Mouse (Mus musculus): ENCODE results near the gene Trib2. TPM values are rescaled to one million over a fixed set of nuclear protein-coding genes. Genes with fewer than 3 reads are reported as not detected.

The Trib2 gene
- total RNA-seq, 2 experiments from 2014 or later, result 25.6 to 27.4 TPM

DNA sequence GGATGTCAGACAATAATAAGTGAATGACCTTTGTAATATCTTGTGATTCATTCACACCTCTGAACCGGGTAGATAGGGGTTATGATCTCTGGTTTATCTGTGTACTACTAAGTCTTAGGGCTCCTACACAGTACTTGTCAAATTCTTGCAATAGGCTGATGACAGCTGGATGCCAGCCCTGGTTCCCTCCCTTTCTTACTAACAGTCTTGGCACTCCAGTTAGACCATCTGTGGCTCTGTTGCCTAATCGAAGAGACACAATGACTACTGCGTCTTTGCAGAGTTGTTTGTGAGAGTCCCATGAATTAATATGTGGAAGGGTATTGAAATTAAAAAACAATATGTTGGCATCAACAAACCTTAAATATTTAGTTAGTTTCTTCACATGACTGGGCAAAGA lies 48.2 kb downstream of the Trib2 start:
- DNase-seq (ENCODE audit: low spot score in 2 of 2), result no peak

DNA sequence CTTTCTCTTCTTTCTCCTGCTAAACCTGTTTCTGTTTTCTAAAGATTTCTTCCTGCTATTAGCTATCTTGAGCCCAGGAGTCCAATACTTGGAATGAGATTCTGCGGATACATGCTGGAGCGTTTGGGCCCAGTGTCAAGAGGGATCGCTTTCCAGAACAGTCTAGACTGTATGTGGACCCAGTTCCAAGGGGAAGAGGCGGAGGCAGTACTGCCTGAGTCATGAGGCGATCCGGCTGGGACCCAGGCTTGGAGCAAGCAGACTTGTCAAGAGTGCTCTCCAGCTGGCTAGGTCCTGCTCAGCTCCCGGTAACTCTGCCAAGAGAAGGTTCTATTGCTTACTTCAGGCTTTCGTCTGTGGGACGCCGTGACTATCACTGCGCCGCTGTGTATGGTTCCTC lies 50.7 kb downstream of the Trib2 start:
- no peak for DNase-seq (ENCODE audit: low spot score in 2 of 2)

DNA sequence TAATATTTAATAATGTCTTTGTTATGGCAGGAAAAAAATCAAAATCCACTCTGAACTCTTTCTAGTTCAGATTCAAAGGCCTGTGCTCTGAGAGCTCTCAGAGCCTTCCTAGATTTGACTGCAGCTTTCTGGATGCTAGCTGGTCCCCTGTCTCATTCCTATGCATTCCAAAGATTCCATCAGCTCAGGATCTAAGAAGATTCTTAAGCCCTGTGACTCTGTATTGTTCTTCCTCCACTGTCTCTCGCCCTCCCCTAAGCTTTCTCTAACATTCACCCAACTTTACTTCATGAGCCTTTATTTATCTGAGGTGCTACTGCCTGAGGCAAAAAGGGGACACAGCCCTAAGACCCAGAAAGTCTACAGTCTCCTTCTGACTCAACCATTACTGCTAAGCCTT lies 51.5 kb downstream of the Trib2 start:
- no peak for DNase-seq (ENCODE audit: low spot score in 2 of 2)

DNA sequence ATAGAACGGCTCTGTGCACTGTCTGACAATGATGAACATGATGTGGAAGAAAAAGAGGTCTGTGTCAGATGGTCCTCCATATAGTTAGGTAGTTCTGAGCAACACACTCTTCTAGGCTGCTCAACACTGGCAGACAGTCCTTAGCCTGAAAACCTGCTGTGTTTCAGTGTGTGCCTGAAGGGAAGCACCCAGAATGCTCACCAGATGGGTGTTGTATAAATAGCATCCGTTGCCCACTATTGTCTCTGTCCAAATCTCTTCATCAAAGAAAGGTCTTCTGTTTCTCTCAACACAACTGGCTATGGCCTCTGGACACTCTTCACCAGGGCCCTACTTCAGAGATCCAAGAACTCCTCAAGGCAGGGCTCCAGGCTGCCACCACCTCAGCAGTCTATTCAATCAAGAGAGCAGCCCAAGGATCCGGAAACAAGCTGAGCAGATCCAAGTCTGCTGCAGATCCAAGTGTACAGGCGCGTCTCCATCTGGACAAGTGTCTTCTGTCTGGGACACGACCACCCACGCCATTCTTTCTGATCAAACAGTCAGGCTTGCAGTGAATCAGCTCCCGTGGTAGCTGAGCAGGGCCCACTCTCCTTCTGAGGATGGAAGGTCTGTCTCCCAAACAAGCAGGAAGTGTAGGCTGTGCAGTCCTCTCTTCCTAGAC lies 55.1 kb downstream of the Trib2 start:
- DNase-seq (ENCODE audit: low spot score in 2 of 2), result no peak

DNA sequence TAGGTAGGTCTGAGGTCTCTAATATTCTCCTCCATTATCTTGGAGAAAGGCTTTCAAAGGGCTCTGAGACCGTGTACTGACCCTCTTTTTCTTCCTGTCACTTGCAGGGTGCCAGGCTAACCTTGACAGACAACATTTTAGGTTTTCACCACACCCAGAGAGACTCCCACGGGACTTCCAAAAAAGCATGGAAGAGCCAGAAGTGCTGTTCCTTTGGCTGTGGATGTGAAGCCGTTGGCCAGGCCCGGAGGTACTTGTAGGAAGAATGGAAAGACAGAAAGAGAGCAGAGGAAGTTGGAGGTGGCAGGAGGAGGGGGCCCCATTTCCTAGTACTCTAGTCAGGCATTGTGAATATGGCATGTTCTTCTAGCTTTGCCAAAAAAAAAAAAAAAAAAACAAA lies 56.0 kb downstream of the Trib2 start:
- no peak for DNase-seq (ENCODE audit: low spot score in 2 of 2)

DNA sequence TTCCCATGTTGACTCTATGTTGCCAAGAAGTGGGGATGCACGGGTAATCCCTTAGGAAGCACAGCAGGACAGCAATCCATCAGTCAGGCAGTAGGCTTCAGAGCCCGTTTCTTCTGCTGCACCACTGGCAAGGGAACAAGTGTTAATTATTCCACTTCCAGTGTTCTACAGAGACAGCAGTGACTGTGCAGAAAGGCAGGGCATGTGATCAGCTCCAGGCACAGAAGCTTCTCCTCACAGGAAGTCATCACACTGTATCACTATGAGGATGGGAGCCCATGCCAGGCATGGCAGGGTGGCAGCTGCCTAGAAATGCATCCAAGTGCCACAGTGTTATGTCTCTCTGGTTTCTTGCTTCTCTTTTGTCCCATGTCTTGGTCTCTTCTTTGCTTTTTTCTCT lies 57.9 kb downstream of the Trib2 start:
- DNase-seq (ENCODE audit: low spot score in 2 of 2), result no peak

DNA sequence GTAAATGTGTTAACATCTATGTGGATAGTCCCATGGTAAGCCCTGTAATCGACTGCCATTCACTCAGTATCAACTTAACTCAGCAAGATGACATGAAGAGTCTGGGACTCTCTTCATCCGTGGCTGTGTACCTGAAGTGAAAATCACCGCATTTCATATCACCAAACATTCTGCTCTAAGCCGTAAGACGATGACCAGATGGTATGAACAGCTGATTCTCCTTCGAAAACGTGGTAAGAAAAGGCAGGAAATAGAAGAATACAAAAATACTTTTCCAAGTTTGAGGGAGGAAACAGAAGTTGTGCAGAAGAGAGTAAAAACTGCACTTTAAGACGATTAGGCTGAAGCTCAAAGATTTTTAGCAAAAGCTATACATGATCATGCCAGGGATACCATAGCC lies 59.4 kb downstream of the Trib2 start:
- DNase-seq (ENCODE audit: low spot score in 2 of 2), result no peak

DNA sequence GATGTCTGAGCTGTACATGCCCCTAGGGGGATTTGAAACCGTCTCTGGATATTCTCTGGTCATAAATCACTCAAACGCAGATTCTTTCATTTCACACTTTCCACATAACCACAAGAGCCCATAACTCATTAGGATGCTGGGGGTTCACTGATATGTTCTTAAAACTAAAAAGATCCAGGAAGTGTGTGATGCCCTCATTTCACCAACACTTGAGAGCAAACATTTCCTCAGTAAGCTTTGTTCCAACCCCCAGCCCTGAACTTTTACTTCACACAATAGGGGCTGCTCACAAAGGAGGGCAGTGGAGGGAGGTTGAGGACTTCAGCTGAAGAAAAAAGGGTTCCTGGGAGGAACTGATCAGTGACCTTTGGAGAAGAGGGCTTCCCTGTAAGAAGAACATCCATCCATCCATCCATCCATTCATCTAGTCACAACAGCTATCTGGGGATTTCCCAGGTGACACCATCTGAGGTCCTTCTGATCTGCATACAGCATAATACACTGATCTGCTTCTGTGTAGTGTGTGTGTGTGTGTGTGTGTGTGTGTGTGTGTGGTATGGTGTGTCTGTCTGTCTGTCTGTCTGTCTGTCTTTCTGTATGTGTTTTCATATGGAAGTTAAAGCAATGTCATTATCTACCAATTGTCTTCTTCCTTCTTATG lies 61.6 kb downstream of the Trib2 start:
- DNase-seq (ENCODE audit: low spot score in 2 of 2), result no peak

DNA sequence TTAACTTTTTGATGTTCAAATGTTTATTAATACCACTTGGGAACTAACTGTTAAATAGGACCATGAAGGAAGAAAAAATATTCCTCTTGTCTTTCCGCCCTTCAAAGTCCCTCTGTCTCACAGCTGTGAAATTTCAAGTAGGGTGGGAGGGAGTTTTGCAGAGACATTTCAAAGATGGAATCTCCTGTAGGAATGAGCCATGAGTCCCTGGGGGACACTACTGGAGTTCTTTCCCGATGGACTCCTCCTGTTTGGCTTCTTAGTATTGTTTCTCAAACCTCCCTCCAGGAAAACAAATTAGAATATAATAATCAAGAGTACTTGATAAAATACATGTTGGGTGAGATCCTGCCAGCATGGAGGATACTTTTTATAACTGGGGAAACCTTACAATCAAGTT lies 62.1 kb downstream of the Trib2 start:
- no peak for DNase-seq (ENCODE audit: low spot score in 2 of 2)

DNA sequence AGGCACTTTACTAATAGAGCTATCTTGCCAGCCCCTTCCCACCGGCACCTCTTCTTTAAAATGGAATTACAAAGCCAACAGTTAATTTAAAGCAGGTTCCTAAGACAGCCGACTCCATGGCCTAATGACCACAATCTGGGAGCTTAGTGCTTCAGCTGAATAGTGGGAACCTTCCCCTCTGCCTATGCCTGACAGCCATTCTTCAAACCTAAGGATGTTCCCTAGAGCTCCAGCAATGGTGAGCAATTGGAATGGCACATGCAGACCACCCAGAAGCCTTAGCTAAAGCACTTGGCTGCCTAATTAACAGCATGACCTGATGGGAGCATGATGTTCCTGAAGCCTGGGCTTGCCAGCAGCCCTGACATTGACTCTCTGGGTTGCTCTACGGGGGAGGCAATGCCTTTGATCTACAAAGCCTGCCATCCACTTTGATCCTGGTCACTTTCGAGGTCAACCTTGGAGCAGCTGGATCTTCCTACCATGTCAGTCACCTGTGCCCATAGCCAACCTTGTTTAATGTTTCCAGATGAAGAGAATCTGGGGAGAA lies 67.0 kb downstream of the Trib2 start:
- no peak for DNase-seq (ENCODE audit: low spot score in 2 of 2)

DNA sequence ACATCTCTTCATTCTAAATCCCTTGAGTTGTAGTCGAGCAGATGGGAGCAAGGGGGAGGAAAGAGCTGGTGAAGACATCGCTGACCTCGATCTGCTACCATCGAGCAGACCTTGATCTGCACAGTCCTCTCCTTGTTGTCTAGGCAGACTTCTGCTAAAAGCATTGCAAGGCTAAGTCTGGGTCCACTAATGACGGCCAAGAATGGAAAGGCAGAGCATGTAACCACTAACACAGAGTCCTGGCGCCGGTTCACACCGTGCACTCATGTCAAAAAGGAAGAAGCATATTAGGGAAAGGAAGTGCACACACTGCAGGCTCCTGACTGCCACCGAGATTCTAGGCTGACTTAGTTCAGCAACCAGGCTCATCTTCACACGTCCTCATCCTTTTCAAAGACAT lies 71.0 kb downstream of the Trib2 start:
- no peak for DNase-seq (ENCODE audit: low spot score in 2 of 2)

Small RNA genes lying within 50 kb of the gene (microRNA-seq; reads per million reads assigned to microRNA genes)
- gene Mir6387, result not detected
